Mouse (Mus musculus) embryo, embryonic 9.5 days (tissue): Measurements from ENCODE around the gene B430306N03Rik.
"Not testable (repeated sequence)": the region's sequence is repeated elsewhere in the genome, so short reads cannot be mapped to it uniquely, and the experiment has no call there.

Experiments used
- DNase-seq: peaks from one replicate; pipeline ENCODE4 v3.0.0-alpha.2; 2017; ENCODE audit errors: extremely low spot score

Gene B430306N03Rik

DNA sequence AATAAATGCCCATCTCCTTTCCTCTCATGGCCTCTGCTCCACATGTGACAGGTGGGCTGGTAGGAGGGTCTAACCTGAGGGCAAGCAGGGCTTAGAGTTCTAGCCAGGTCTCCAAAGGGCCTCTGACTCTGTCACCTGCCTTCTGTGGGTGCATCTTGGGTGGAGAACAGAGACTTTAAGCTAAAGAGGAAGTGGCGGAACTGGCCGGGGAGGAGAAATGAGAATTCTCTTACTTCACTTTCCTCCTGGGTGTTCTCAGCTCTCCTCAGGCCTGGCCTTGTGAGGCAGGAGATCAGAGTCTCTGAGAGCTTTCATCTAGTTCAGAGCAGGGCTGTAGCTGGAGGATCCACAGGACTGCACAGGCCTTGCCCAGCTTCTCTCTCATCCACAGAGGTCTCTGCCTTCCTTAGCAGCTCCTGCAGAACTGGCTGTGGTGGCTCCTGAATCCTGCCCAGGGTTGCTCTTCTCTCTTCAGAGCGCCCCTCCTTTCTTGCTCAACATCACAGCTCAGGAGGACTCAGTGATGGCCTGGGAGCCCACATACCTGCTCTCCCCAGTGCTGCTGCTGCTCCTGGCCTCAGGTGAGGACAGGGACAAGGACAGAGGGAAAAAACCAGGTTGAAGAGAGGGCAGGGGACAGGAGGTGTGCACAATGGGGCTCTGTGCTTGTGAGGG, at the start of gene B430306N03Rik:
Gene B430306N03Rik, plus strand, starts transcription at position 237 of the 675 bp plus-strand sequence.
- DNase-seq: not testable (repeated sequence)

DNA sequence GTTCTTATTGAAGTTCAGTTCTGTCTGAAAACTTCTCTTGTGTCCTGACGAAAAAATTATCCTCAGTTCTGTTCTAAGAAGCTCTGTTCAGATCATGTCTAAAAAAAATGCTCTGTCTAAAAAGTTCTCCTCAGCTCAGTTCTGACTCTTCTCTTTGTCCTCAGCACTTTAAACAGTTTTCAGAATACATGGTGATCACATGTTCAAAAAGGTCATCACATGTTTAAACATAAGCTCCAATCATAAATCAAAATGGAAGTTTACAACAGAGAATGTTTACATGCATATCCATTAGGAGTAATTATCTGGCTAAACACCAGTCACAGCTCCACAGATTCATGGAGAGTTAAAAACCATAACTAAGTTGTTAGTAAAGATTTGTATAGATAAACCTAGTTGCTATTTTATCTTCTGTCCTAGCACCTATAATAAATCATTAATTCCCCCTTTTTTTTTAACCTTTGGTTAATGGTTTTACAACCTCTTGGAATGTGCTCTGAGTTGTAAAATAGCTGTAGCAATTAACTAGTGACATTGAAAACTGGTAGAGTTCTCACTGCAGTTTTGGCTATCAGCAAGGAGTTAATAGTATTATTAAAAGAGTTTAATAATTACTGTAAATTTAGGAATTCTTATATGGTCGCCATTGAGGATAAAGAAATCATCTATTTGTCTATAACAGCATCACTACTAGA, 49.2 kb upstream of the B430306N03Rik start:
- DNase-seq: no peak

DNA sequence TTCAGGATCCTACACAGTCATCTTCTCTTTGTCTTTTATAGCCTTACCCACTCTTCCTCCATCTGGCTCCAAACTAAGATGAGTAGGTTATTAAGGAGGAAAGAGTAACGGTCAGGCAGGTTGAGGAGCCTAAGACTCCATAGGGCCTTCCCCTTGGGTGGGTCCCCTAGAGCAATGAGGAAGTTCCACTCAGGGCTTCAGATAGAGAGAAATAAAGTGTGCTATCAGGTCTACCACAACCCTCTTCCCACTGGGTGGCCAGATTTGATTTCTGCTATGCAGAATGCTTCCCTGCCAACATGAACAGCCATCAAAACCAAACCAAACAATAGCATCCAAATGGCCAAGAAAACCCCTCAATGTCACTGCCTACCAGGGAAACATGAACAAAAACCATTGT, 48.4 kb upstream of the B430306N03Rik start:
- no peak for DNase-seq

DNA sequence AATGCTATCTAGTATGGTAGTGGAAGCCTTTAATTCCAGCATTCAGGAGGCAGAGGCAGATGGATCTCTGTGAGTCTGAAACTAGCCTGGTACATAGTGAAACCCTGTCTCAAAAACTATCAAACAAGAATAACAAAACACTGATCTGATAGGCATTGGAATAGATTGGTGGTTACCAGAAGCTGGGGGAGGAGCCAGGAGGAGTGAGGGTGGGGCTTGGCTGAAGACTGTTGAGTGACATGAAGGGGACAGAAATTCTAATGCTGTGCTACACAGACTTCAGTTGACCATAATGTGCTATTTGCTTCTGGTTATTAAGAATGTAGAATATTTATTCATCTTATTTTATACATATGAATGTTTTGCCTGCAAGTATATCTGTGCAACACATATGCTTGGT, 47.7 kb upstream of the B430306N03Rik start:
- no peak for DNase-seq

DNA sequence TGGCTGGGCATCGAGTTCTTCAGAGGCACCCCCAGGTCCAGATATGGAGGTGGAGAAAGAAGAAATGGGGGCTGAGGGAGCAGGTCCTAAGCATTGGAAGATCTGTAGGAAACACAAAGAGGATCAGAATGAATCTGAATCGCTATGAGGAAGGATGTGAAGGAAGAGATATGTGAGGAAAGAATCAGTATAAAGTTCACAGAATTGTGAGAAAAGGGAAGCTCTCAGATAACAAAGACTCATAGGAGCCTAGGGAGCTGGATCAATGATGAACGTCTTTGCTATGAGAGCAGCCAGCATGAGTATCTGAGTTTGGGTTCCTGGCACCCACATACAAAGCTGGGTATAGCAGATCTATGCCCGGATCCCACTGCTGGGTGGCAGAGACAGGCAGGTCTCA, 46.1 kb upstream of the B430306N03Rik start:
- no peak for DNase-seq

DNA sequence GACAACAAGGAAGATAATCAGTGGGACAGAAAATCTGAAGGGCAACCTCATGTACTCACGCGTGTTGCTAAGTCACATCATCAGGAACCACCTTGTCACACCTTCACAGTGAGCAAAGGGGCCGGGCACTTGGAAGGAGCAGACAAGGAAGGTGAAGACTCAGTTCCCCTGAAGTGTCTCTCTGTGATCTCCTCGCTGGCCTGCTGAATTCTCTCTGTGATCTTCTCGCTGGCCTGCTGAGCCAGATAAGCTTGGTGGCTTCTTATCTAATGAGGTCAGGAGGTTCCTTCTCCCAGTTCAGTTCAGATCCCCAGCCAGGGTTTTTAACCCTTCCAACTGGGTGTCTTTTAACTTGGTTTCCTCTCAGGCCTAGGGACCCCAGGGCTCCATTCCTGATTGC, 43.8 kb upstream of the B430306N03Rik start:
- no peak for DNase-seq

DNA sequence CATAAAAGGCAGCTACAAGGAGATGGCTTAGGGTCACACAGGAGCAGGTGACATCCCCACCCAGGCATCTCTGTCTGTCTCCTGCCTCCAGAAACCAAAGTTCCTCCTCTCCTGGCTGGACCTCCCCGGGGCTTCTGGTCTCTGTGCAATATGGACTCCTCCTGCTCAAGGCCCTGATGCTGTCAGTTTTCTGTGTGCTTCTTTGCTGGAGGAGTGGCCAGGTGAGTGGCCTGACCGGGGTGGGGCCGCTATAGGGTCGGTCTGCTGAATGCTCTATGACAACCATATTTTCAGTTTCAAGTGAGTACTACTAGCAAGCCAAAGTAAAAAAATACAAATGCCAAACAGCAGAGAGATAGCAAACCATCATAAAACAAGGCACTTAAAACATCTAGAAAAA, 43.3 kb upstream of the B430306N03Rik start:
- DNase-seq: no peak

DNA sequence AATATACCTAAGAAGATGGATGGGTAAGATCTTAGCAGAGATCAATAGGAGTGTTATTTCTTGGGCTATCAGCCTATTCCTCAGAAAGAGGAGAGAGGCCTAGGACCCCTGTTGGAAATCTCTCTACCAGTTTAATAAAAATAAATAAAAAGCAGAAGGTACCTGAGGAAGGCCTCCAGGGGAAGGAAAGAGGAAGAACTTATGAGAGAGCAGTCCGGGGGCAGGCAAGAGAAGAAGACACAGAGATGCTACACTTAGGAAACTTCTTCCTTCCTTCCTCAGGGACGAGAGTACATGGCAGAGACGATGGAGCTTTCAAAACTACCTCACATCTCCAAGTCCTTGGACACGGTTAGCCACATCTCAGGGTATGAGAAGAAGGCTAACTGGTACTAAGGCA, 41.8 kb upstream of the B430306N03Rik start:
- no peak for DNase-seq

DNA sequence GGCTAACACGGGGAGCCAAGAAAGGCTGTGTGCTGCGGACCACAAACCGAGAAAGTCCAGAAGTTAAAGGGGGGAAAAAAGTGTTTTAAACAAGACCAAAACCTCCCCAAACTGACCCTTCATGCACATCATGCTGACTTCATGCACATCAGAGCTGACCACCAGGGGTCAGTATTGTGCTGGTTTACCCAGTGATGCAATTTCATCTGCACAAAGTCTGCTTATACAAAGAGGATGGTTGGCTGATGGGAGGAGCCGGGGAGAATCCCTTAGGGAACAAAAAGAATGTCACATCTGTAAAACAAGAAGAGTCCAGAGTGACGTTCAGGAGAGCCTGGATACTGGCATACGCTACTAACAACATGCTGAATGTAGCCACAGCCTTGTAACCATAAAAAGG, 41.1 kb upstream of the B430306N03Rik start:
- DNase-seq: peak; percentile 75

DNA sequence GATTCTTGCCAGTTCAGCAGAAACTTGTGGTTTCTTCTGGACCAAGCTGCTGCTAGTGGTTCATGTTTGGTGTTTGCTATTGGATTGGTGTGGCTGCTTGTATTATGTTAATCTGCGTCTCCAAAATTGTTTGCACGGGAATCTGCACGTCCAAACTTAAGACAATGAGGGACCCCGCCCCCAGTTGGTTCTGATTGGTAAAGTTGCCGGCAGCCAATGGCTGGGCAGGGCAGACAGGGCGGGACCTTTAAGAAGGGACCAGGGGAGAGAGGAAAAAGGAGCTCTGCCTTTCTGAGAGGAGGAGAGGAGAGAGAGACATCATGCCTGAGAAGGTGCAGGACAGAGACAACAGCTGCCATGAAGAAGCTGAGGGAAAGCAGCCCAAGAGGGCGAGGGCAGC, 40.2 kb upstream of the B430306N03Rik start:
- no peak for DNase-seq

DNA sequence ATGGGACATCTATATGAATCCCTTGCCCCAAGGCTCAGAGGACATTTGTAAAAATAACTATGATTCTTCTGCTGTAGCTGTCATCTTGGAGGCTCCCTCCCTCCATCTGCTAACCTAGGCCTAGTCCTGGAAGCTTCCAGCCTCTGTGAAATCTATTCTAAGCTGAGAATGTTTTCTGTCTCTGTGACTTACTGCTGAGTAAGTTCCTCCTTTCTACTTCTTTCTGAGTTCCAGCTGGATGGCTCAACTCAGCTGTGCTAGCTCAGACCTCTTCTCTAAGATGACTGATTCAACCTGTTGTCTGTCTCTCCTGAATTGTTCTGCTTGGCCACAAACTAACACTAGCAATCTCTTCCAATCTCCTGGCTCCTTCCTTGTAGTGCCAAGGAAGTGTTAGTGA, 37.6 kb upstream of the B430306N03Rik start:
- no peak for DNase-seq

DNA sequence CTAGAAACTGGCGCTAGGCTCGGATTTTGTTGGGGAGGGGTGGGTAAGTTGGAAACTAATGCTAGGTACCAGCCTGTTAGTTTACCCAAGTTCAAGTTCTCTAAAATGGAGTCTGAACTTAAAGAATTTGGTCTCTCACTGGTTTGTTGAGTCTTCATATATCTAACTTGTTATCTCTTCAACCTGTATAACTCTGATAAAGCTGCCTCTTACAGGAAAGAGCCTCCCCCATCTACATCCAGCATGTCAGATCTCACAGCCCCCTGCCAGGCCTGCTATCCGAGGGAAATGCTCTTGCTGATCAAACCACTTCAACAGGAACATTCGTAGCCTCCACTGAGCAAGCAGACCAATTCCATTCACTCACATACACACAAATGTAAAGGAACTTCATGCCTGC, 36.9 kb upstream of the B430306N03Rik start:
- DNase-seq: no peak

DNA sequence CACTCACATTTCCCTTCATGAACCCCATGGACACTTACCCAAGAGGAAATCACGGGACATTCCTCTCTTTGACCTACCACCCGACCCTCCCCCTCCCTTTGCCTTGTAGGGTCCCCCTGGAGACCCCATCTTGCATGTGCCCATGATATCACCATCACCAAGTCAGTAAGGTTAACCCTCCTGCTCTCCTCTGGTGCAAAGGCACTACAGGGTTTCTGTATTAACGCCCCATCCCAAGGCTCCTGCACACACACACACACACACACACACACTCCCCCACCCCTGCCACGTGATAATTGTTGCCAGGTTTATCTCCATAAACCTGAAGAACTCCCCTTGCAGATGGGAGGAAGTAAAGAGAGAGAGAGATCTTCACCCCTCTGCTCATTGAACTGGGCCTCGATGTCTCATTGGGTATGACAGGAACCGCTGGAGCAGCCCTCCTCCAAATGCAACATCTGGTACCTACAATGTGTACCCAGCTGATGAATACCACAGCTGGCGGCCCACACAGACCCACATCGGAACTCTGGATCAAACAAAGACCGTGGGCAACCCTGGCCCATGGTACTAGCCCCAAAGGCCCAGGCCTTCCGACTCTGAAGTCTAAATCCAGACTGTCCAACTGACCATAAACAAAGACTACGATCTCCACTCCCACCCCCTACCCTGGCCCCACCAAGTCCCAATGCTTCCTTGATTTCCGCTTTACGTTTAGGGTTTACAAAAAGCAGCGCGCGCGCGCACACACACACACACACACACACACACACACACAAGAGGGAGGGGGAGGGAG, 34.8 kb upstream of the B430306N03Rik start:
- DNase-seq: no peak

DNA sequence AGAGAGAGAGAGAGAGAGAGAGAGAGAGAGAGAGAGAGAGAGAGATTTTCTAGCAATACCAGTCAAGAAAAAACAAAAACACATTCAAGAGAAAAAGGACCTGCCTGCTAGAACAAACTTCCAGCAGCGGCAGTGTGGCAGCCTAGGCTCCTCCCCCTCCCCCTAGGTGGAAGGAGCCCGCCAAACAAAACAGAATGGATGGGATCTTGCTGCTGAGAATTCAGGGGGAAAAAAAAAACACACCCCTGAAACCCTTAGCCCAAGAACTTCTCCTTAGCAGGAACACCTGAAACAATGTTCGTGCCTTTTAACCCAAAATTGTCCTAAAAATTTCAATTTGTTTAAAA, 34.2 kb upstream of the B430306N03Rik start:
- DNase-seq: peak; percentile 53

DNA sequence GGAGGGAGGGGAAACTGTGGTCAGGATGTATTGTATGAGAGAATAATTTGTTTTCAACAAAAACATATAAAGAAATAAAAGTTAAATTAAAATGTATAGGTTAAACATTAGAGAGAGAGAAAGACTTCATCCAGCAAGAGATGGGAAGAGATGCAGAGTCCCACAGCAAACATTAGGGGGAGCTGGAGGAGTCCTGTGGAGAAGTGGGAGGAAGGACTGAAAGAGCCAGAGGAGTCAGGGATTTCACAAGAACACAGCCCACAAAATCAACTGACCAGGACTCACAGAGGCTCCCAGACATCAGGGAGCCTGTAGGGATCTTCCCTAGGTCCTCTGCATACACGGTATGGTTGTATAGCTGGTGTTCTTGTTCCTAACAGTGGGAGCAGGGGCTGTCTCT, 29.2 kb upstream of the B430306N03Rik start:
- no peak for DNase-seq

DNA sequence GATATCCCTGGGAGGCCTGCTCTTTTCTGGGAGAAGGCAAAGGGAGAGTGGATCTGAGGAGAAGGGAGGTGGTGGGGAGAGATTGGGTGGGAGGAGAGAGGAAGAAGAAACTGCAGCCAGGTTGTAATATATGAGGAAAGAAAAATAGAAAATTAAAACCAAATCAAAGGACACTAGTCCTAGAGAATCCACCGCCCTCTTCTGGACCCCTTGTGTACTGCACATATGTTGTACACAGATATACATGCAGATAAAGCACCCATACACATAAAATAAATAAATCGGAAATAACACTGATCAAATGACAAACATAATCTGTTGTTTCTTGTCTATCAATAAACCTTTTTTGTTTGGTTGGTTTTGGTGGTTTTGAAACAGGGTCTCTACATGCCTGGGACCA, 28.7 kb upstream of the B430306N03Rik start:
- DNase-seq: no peak

DNA sequence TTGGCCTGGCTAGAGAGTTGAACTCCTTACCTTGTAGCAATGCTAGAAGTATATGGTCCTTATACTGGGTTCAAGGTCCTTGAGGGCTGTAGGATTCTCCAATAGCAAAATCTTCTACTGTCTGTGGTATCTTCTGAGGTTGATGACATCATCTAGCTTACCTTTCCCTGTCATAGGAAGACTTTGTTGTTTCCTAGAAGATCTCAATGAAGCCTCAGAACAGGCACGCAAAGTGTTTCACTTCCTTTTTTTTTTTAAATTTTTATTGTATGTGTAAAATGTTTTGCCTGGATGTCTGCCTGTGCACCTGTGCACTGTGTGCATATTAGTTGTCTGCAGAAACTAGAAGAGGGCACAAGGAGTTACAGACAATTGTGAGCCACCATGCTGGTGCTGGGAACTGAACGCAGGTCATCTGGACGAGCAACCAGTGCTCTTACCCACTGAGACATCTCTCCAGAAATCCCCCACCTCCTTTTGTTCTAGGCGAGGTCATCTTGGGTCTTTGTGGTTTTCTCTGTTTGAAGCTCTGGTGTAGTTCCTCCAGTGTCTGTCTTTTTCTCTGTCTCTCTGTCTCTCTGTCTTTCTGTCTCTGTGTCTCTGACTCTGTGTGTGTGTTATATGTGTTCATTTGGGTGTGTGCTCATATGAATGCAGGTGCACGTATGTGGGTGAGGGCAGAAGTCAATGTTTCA, 22.3 kb upstream of the B430306N03Rik start:
- no peak for DNase-seq

DNA sequence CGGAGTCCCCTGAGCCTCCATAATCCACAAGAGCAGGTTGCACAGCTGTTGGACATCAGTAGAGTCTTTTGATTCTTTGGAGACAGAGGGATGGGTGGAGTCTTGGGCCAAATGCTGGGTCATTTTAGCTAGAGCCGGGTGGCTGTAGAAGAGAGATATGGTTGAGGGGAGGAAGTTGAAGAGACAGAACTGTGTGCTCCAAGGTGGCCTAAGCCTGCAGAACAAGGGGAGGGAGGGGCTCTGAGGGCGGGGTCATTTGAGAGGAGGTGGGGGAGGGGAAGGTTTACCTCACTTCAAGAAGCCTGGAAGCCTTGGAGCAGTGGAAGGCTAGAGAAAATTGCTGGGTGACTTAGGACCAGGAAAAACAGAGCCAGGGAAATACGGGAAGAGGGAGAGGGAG, 16.7 kb upstream of the B430306N03Rik start, which contains the start of gene Treml2:
Gene Treml2, plus strand, starts transcription at position 296 of the 400 bp plus-strand sequence.
- peak; percentile 8 for DNase-seq

DNA sequence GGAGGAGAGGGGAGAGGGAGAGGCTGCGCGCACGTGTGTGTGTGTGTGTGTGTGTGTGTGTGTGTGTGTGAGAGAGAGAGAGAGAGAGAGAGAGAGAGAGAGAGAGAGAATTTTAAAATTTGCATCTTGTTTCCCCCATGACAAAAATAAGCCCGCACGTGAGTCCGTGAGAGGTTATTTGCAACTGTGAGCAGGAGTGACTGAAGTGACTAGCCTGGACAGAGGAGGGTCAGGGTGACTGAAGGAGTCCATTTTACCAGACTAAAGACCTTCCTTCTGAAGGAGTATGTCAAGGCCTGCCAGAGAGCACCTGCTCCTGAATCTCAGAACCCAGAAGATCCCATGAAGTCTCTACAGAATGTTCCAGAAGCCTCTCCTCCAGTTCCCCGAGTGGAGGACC, 16.2 kb upstream of the B430306N03Rik start:
- no peak for DNase-seq

DNA sequence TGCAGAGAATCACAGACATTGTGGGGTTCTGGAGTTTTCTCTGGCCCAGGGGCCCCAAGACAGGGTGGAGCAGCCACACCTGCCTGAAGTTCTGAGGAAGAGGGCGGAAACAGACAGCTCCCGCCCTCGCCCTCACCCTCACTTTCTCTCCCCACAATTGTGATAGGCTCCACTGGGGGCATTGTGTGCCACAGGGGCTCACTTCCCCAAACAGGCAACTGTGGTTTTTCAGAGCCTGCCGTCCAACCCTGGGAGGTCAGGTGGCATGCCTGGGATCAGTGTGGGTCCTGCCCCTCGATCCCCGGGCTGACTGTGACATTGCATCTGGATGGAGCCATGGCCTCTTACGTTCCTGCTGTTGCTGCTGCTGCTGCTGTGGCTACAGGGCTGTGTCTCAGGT, 15.7 kb upstream of the B430306N03Rik start:
- no peak for DNase-seq

DNA sequence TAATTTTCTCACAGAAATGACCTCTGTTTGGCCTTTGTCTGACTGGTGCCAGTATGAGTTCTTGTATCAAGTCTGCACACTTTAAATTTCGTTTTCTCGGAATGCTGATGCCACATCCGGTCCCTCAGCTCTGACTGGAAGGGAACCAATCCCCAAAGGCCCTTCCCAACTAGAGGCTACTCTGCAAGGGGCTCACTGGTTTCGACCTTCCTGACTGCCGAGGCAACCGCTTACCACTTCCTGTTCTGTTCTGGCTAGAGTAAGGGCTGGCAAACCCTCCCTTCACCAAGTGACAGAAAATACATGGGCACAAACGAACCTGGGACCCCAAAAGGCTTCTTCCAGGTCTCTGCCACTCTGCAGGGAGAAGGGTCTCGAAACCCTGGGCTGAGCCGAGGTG, 15.1 kb upstream of the B430306N03Rik start:
- DNase-seq: no peak

DNA sequence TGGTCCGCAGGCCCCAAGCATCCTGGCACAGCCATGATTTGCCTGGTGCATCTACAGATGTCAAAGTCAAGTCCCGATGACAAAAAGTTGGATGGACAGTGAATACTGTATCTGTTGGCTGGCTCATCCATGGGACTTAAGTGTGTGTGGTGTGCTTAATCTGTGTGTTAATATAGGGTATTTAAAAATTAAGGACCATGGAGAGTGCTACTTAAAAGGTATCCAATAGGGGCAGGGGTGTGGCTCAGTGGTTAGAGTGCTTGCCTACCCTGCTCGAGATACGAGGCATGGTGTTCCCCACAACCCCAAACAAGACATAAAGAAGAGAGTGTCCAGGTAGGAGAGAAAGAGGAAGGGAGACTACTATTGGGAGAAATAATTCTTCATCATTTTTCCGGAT, 14.1 kb upstream of the B430306N03Rik start:
- DNase-seq: no peak
